Mouse (Mus musculus): ENCODE results near the gene Tnks1bp1.

- no peak for TF ChIP-seq POLR2A (IDR thresholded peaks at IDR 0.05; ENCODE audit: low read depth, low read length)
- no peak for TF ChIP-seq CTCF (conservative IDR thresholded peaks at IDR 0.05; ENCODE audit: insufficient read depth, insufficient read length, low read depth, low read length)
These were observed 2.3 kb downstream of the Tnks1bp1 start for GRCm38 (mm10) chr2:85050001-85050634.

Data from kidney, adult 2 months (tissue).